Mouse (Mus musculus) cerebral cortex, adult 2 months (tissue): ENCODE measurements around the gene Osbp.

Experiments
- WGBS: fragments of 180-500 bp; shearing (Covaris S2); methylation state at CpG from one replicate; pipeline ENCODE4 v1.1.7; 2018; 5-methylcytosine and 5-hydroxymethylcytosine counted together

Gene Osbp

DNA sequence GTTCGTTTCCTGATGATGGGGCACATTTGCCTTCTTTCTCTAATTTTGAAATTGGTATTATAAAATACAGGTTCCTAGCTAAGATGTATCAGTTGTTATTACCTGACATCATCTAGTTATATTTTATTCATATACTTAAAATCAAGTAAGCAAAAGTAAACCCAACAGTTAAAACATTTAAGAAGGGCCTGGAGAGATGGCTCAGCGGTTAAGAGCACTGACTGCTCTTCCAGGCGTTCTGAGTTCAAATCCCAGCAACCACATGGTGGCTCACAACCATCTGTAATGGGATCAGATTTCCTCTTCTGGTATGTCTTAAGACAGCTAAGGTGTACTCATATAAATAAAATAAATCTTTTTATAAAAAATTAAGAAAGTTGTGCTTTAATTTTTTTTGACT, 22.1 kb downstream of the Osbp start:
- 88% methylated on average over 3 of the region's 3 CpGs for WGBS

DNA sequence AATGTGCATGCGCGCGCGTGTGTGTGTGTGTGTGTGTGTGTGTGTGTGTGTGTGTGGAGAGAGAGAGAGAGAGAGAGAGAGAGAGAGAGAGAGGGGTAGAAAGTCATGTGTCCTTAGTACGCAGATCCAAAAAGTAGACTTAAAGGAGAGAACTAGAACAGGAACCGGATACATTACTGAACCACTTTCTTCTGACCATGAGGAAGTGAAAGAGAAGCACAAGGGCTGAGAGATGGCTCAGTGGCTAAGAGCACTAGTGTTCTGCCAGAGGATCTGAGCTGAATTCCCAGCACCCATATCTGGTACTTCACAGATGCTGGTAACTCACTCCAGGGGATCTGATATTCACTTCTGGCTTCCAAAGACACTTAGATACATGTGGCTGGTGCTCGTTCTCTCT, 23.6 kb downstream of the Osbp start:
- WGBS = 93% methylated on average over 7 of the region's 7 CpGs

DNA sequence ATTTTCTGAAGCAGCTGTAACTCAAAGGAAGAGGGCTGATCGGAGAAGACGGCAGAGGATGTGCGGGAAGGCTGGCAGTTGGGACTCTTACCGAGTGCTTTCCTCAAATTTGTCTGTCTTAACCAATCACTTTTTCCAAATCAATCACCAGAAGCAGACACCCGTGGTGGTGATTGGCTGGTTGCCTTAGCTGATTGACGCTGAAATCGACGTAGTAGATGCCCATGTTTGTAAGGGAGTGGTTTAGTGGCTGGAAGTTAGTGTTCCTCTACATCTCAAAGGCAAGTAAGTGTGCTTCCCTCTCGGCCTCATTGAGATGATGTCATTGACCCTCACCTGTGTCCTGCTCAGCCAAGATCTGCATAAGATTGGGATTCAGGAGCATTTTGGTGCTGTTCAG, 26.3 kb downstream of the Osbp start:
- 86% methylated on average over 9 of the region's 9 CpGs for whole genome bisulfite sequencing

DNA sequence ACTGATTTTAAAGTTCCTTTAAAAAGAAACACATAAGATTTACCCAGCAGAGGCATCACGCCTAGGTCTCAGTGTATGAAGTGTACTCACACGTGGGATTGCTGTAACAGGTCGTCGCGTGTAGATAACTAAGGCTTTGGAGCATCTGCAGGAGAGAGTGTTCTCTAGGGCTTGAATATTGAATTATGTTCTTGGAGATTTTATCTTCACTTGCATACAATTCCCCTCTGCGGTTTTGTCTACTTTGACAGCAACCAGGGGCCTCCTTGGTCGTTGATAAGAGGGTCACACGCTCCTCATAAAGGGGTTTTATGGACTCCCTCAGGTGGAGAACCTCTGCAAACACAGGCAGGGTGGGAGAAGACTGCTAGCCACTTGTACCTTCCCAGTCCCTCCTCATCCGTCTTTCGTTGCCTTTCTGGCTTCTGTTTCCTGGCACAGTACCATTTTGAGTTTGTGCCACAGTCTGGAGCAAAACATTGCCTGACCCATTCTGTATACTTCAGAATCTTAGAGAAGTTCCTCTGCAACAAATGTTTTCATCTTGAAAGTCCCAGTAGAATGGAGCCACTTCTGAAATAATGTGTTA, 26.8 kb downstream of the Osbp start:
- WGBS = 78% methylated on average over 10 of the region's 10 CpGs

DNA sequence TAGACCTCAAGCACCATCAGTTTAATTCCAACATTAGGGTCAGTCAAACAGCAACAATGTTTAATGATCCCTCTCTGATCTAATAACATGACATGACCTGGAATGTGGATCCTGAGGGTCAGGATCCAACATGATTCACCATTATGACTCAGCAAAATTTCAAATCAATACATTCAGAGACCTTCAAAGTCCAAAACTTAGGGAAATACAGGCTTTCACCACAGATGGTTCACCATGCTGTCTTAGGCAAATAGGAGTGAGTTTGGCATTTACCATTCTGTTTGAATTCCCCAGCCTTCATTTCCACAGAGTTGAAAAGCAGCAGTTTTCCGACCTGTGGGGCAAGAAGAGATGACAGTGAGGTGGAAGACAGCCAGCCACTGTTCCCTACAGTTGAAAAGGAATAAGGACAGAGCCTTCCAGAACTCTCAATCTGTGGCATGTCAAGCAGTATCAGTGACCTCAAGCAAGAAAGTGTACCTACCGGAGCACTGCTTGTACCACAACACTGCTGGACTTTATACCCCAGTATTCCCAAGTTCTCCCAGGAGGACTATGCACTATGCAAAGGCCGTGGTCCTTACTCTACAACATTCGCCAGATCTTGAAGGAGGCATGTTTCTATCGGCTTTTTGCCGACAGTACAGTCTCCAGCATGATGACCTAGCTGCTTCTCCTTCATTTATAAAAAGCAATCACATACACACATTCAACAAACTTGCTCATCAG, 29.1 kb downstream of the Osbp start:
- WGBS = 84% methylated on average over 6 of the region's 6 CpGs

DNA sequence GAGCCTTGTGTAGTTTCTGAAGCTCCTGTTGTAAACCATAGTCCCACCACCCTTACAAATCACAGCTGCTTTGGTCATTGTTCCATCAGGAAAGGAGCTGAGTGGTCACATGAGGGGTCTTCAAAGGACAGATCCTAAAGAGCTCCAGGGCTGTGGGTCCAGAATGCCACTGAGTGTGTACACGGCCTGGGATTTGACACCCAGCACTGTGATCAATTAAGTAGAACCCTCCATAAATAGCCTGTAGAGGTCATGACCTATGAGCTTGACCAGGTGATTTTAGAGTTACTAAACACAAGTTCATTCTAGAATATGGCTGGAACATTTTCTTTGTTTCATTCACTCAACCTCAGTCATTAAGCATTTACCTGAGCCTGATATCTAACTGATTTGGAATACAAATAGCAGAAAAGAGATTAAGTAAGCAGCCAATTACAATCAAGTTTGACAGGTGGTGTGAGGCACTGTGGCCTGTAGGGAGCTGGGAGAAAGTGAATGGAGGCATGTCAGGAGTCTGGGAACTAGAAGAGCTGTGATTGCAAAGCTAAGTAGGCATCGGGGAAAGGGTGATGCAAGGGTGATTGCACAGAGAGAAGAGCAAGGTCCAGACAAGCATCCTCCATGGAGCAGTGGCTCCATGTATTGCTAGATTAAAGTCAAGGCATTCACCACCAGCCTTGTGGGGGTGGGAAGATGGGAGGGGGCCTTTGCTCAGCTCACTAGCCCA, 30.1 kb downstream of the Osbp start:
- 85% methylated on average over 2 of the region's 2 CpGs for WGBS

DNA sequence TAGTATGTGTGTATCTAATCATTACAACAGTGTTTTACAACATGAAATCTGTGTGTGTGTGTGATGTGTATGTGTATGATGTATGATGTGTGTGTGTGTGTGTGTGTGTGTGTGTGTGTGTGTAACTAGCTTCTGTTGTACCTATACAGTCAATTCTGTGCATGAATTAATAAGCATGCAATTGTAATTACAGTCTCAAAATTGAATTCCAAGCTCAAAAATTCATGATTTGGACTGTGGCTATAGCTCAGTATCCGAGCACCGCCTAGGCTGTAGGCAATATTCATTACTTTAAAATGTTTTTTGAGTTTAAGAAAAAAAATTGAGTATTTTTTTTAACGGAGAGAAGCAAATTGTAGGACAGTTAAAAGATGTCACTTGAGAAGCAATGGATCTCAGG, 35.9 kb downstream of the Osbp start:
- 28% methylated on average over 3 of the region's 3 CpGs for WGBS

DNA sequence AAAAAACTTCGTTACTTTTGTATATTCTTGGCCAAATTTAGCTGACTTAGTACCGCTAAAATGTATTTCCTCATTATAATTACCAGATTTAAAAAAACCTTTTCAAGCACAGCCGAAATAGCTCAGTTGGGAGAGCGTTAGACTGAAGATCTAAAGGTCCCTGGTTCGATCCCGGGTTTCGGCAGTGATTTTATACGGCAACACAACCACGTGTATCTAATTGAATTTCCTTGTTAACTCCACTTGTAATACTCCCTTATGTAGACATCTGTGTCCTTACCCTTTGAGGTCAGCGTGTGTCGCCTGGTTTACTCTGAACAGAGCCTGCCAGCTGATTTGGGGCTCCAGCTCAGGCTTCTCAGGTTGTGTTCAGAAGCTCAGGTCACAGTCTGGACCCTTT, 36.4 kb downstream of the Osbp start:
- 6% methylated on average over 11 of the region's 11 CpGs for WGBS

DNA sequence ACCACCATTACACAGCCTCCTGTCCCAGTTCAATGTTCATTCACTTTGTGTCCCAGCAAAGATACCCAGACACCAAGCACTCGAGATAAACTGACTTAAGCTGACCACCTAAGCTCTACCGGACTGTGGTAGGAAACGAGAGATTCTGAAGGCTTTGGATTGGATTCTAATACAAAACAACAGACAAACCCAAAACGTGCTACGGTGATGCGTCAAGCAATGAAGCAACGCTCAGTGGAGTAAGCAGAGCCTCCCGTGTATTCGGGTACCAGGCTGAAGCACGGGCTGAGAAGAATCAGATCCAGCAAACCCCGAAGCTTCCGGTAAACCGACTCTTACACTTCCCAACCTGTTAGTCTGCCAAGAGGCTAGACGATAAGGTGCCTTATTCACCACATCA, 37.0 kb downstream of the Osbp start:
- WGBS = 47% methylated on average over 14 of the region's 14 CpGs

DNA sequence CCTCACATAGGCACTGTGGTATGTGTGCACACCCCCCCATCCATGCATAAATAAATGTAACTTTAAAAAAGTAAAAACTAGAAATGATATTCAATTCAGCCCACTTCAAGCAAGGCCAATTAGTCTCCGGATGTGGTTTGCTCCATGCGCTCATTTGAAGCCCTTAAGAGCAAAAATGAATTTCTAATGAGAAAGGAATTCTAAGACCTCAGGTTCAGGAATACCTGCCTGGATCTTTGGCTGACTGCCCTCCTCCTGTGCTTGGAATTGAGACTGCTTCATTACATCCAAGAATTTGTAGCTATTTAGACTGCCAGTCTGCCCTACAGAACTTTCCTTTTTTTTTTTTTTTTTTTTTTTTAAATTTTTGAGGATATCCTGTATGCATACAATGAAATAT, 37.8 kb downstream of the Osbp start:
- WGBS = 74% methylated on average over 2 of the region's 2 CpGs

DNA sequence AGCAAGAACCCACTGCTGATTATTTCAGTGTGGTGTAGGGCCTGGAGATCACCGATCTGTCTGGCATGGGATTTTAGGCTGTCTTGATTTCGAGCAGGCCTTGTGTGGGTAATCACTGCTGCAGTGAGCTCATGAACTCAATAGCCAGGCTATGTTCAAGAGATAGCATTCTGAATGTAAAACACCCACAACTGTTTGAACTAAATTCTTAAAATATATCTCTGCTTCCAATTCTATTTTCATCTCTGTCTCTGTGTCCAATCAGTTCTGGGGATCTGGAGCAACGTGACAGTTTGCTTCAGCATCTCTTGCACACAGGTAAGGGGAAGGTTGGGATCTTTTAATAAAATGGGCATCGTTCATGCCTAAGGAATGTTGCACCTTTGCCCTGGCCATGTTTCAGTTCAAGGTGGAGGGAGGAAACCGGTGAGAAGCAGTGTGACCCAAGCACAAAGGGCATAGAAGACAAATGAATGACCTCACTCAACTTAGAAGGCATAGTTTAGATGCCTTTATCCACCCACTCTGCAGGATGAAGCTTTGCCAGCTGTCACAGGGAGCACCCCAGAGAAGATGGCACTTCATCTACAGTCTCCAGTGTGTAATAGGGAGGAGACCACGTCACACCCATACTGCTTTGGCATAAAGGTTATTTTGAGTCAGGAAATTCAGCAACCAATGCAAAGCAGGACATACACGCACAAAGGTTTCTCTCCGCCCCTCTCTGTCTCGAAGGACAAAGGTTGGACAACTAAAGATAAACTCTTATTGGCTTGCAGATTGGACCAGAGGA, 38.7 kb downstream of the Osbp start:
- 35% methylated on average over 9 of the region's 9 CpGs for WGBS

DNA sequence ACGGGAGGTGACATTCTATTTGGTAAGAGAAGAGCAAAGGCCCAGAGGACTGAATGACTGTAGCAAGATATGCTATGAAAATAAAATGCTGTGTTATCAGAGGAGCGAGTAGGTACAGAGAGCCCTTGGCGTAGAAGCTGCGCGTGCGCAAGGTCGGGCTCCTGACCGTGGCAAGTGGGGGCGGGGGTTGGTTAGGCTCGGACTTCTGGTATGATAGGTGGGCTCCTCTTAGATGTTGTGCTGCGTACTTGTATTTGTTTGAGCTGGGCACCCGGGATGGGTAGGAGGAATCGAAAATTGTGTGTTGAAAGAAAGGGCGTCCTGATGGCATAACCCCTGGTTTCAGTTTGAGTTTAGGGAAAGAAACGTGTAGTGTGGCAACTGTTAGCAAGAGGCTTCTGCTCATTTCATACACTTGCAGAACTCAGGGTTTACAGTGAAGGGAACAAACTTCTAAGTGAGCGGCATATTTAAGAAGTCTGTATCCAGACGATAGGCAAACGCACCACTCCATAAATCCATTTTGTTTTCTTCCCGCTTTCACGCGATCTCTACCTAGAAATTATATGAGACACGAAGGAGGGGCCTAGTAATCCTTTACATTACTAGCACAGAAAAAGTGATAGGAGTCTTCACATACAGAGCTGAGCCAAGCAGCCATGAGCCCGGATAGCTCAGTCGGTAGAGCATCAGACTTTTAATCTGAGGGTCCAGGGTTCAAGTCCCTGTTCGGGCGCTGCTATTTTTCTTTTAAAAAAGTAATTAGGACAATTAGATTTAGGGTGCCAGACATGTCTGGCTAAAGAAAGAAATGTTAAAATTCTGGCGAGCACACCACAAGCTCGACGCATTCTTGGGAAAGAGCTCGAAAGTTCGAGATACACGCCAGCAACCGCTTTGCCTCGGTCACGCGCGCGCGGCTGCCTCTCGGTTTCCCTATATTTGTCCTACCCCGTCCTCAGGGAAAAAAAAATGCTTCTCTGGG, 39.9 kb downstream of the Osbp start:
- WGBS = under 1% methylated on average over 41 of the region's 41 CpGs

DNA sequence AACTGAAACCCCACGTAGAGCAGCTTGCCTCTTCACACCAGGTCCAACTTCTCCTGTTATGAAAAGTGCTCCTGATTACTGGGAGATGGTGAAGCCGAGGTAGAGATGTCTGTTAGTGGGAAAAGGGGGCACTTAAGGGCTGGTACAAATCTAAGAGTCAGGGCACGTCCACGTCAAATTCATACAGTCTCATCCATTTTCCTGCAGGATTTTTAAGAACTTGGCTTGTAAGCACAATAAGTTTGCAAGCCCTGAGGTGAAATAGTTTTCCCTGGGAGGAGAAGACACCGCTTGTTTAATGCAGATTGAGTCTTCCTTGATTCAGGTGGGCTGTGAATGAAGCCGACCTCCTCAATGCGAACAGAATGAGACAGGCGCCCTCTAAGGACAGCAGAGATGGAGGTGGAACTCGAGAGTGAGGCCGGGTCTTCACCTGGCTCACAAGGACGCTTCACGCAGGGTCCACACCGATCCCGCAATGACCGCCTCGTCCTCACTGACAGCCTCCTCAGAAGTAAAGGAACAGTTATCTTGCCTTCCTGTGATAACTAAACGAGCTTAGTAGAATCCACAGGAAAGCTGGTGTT, 40.7 kb downstream of the Osbp start:
- WGBS = 12% methylated on average over 17 of the region's 17 CpGs

DNA sequence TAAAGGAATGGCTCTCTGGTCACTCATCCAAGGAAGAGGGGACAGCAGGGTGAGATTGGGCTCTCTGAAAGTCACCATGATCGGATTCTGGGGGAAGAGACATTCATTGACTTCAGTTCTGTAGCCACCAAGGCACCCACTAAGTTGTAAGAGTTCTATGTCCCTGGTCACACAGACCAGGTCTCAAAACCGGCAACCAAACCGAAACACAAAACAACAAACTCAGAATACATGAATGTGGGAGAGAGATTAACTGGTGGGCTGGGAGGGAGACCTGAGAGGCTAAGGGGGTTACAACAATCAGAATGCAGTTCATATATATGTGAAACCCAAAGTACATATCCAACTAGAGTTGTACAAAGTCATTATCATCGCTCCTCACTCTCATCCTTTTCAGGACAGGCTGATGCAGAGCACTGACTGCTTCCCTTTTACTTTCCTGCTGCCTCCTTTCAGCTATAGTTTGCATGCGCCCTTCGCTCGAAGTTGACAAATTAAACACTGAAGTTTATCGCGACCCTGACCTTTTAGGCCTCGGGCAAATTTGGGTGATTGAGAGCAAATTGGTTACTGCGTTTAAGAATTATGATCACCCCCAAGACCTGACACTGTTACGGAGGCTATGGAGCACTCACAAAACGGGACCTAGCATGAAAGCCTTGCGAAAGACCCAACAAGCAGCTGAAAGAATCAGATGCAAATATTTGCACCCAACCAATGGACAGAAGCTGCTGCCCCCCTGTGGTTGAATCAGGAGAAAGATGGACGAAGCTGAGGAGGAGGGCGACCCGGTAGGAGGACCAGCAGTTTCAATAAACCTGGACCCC, 41.6 kb downstream of the Osbp start:
- 30% methylated on average over 17 of the region's 17 CpGs for WGBS

DNA sequence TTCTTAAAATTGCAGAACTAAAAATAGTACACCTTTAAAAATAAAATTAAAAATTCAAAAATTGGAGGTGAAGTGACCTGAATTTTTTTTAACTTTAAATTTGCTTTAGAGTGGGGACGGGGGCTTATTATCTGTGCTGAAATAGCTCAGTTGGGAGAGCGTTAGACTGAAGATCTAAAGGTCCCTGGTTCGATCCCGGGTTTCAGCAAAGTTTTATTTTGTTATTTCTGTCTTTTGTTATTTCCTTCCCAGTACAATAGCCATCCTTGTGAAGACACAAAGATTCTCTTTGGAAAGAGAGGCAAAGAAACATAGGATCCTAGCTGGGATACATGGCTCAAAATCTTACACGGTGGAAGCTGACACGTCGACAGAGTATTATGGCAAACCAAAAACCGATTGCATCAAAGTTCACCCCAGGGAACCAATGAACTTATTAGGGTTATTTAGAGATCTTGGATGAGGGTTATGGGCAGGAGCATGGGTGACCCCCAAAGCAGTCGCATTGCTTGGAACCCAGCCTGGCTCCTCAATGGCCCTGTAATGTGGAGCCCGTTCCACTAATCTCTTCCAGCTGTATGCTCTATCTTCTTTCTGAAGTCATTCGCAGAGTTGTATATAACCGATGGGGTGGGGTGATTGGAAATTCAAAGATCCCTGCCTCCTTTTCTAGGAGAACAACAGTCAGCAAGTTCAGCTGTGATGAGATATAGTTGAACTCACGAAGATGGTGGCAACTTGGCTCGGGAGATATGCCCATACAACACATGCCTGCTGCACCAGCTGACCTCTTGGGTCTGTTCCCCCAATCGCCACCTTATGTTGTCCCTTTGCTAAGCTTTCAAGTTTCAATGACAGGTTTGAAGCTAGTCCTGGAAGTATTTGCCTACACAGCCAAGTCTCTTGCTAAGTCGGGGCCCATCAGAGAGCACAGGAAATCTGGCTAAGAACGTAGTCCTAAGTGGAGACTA, 43.0 kb downstream of the Osbp start:
- WGBS = 31% methylated on average over 17 of the region's 17 CpGs

DNA sequence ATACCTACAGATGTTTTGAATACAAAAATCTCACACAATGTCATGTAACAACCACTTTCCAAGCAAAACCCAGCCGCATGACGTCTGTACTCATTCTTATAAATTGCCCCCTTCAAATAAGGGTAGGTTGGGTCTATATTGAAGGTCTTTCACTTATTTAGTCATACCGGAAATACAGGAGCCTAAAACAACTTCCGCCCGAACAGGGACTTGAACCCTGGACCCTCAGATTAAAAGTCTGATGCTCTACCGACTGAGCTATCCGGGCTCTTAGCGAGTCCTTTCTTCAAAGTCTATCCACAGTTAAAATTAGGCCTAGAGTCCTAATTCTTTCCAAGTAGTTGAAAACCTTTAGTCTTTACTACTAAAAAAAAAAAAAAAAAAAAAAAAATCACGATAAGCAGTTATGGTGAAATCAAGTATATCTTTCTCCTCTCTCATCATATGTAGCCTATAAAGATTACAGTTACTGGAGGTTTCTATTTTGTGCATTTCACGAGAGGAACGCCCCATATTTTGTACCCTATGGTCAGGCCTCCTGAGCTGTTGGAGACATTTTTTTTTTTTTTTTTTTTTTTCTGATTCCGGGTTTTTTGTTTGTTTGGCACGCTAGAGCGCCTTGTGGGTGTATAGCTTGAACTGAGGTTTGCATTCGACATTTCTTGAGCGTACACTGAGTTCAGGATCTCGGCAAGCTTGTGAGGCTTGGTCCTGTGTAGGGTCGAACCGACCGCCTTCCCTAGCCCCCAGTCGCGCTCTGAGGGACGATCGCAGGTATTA, 44.0 kb downstream of the Osbp start:
- WGBS = 3% methylated on average over 24 of the region's 24 CpGs

DNA sequence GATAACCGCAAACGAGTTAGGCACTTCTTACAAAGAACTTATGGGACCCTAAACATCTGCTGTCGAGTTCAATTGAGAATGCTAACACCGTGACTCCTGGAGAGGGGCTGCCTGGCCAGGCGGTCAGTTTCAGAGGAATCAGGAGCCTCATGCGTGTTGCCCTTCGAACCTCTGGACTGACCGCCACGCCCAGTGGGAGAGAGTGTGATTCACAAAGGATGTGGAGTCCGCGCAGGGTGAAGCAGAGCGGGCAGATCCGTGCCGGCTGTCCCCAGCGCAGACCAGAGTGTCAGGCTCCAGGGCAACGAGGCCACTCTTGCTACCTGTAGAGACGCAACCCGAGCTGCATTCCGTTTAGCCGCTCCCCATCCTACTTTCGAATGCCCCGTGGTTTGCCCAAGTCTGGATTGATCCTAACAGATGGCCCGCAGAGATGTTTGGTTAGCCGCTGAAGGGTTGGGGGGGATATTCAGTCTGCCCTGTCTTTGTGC, 44.6 kb downstream of the Osbp start:
- WGBS = under 1% methylated on average over 24 of the region's 24 CpGs
